In the genomic region with DNA sequence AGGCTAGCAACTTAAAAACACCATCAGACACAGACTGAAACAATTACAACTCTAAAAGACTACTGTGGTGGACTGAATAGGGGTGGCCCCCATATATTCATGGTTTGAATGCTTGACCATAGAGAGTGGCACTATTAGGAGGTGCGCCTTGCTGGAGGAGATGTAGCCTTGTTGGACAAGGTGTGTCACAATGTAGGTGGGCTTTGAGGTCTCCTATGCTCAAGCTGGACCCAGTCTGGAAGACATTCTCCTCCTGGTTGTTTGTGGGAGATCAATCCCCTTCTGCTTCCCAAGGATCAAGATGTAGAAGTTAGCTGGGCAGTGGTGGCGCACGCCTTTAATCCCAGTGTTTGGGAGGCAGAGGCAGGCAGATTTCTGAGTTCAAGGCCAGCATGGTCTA, we compare ENCODE assay signal across 32 mouse cellular contexts. TPM values are rescaled to one million over a fixed set of nuclear protein-coding genes. Genes with fewer than 3 reads are reported as not detected.
"Had no signal": no experiment of that assay in that cellular context is flagged by ENCODE, and none has a peak within 500 bp of the region (broad histone marks: within the 10 kb centered on the region; RNA-seq: fewer than 3 reads in every experiment).

No protein-coding gene starts in this region.

- H3K4me1 ChIP-seq: limb, embryonic 15.5 days had no signal

- H3K9me3 ChIP-seq: limb, embryonic 10.5 days; limb, embryonic 12.5 days; limb, embryonic 13.5 days; limb, embryonic 15.5 days; liver, embryonic 12.5 days; liver, embryonic 13.5 days; liver, embryonic 15.5 days; lung, embryonic 15.5 days; megakaryocyte, embryonic 14.5 days; midbrain, embryonic 10.5 days; midbrain, embryonic 12.5 days; midbrain, embryonic 13.5 days; midbrain, embryonic 15.5 days; neural tube, embryonic 12.5 days had no signal

- ATAC-seq: liver, embryonic 12.5 days; liver, postnatal 0 days; lung, postnatal 0 days; midbrain, embryonic 13.5 days; midbrain, embryonic 15.5 days; midbrain, embryonic 16.5 days had no signal

- DNase-seq: left cerebral cortex, postnatal 4 days; liver; liver, embryonic 13.5 days; liver, postnatal 0 days; lung, adult 18-20 months; lung, adult 2 months; lung, embryonic 14.5 days; lung, postnatal 10 days; lung, postnatal 14 days; lung, postnatal 36 days; lung, postnatal 4 days had no signal

- H3K9ac ChIP-seq: limb, embryonic 12.5 days; limb, embryonic 13.5 days; limb, embryonic 15.5 days; liver, embryonic 12.5 days; liver, embryonic 13.5 days; liver, embryonic 14.5 days; liver, embryonic 15.5 days; liver, postnatal 0 days; lung, embryonic 14.5 days; lung, embryonic 15.5 days; midbrain, embryonic 12.5 days; midbrain, embryonic 13.5 days; midbrain, embryonic 15.5 days; neural tube, embryonic 12.5 days had no signal

- H3K4me2 ChIP-seq: limb, embryonic 12.5 days; limb, embryonic 13.5 days; limb, embryonic 15.5 days; liver, embryonic 11.5 days; liver, embryonic 12.5 days; liver, embryonic 13.5 days; liver, embryonic 15.5 days; lung, embryonic 14.5 days; lung, embryonic 15.5 days; midbrain, embryonic 12.5 days; midbrain, embryonic 13.5 days; midbrain, embryonic 15.5 days; neural tube, embryonic 12.5 days had no signal

- H3K27me3 ChIP-seq: limb, embryonic 12.5 days; limb, embryonic 13.5 days; limb, embryonic 15.5 days; liver, embryonic 12.5 days; liver, embryonic 13.5 days; liver, embryonic 15.5 days; lung, embryonic 15.5 days; megakaryocyte, embryonic 14.5 days; midbrain, embryonic 12.5 days; midbrain, embryonic 13.5 days; midbrain, embryonic 15.5 days; neural tube, embryonic 12.5 days had no signal

- H3K27ac ChIP-seq: left cerebral cortex, adult 2 months; limb, embryonic 10.5 days; limb, embryonic 12.5 days; limb, embryonic 13.5 days; limb, embryonic 15.5 days; liver, embryonic 12.5 days; liver, embryonic 13.5 days; liver, embryonic 14.5 days; liver, embryonic 15.5 days; lung, embryonic 15.5 days; macrophage; midbrain, embryonic 10.5 days; midbrain, embryonic 12.5 days; midbrain, embryonic 13.5 days; midbrain, embryonic 15.5 days; neural tube, embryonic 12.5 days had no signal

- H3K4me3 ChIP-seq: left cerebral cortex, adult 2 months; limb, embryonic 10.5 days; limb, embryonic 12.5 days; limb, embryonic 13.5 days; limb, embryonic 15.5 days; liver, embryonic 12.5 days; liver, embryonic 13.5 days; liver, embryonic 15.5 days; lung, embryonic 15.5 days; megakaryocyte, embryonic 14.5 days; midbrain, embryonic 10.5 days; midbrain, embryonic 12.5 days; midbrain, embryonic 13.5 days; midbrain, embryonic 15.5 days; myocyte; neural tube, embryonic 12.5 days had no signal

RNA-seq across cellular contexts. Expression of gene Lgi1, which starts 46.6 kb away (rescaled TPM):
- polyA plus RNA-seq: liver, adult 2 months; liver, postnatal 0 days; lung, embryonic 14.5 days; macrophage; myocyte had no signal
